Mouse (Mus musculus): ENCODE results near the gene H2afx. TPM values are rescaled to one million over a fixed set of nuclear protein-coding genes. Genes with fewer than 3 reads are reported as not detected.

Gene H2afx
- total and polyA plus RNA-seq, 3 experiments = 36.3 to 488 (median 56.6) TPM

- TF ChIP-seq USF1 (IDR thresholded peaks at IDR 0.05; ENCODE audit: low read depth, low read length) (no peak), RCOR1 (conservative IDR thresholded peaks at IDR 0.05; ENCODE audit: low read depth, low read length) (no peak), ZMIZ1 (IDR thresholded peaks at IDR 0.05; ENCODE audit: low read depth, low read length) (no peak), E2F4 (IDR thresholded peaks at IDR 0.05; ENCODE audit: insufficient replicate concordance, low read depth, low read length) (peak; percentile 93; the same call in 1 of the 2 replicates), POLR2AphosphoS2 (IDR thresholded peaks at IDR 0.05; ENCODE audit: low read depth, low read length) (no peak), SMC3 (IDR thresholded peaks at IDR 0.05; ENCODE audit: low read depth, low read length) (no peak), MAFK (IDR thresholded peaks at IDR 0.05; ENCODE audit: insufficient replicate concordance, low read length) (no peak), CTCF (conservative IDR thresholded peaks at IDR 0.05 in 1 of 2, IDR thresholded peaks at IDR 0.05 in 1 of 2; ENCODE audit: low read depth in 2 of 2, low read length in 2 of 2) (no peak)
Measured at GRCm38 (mm10) chr9:44343781-44344421, 9.4 kb downstream of the H2afx start, which contains the start of gene Hmbs (continued).

- dilution Hi-C loops (cut with MboI; ENCODE audit: extremely low pct_ligation_motif_present, extremely low pct_unique_long_range_greater_than_20kb, low sequenced_read_pairs) = no loop called here
Measured at GRCm38 (mm10) chr9:44345570-44346433, 11.3 kb downstream of the H2afx start.

GRCm38 (mm10) chr9:44347166-44347565 is 12.7 kb downstream of the H2afx start:
- no peak overlapping the region for H3K27ac ChIP-seq (ENCODE audit: insufficient read depth, low read depth)
- in situ Hi-C loops (cut with MboI; ENCODE audit: low pct_ligation_motif_present, low pct_unique_long_range_greater_than_20kb, low sequenced_read_pairs) = no loop called here
- H3K9me3 ChIP-seq (replicated peaks; ENCODE audit: low read length) = peaks cover 3% of the 10 kb centered on the region
- peaks cover 47 to 63% of the 10 kb centered on the region in 2 experiments for H3K36me3 ChIP-seq (replicated peaks in 1 of 2; ENCODE audit: control insufficient read depth in 1 of 2, insufficient read depth in 1 of 2, low read length in 1 of 2)
- H3K27me3 ChIP-seq (replicated peaks) = no peaks in the 10 kb centered on the region
- peaks cover 5% of the 10 kb centered on the region for H3K79me2 ChIP-seq (replicated peaks; ENCODE audit: control insufficient read depth, extremely low read depth, insufficient read depth, poor library complexity, severe bottlenecking)
- TF ChIP-seq ZMIZ1 (IDR thresholded peaks at IDR 0.05; ENCODE audit: low read depth, low read length) (no peak), RAD21 (IDR thresholded peaks at IDR 0.05; ENCODE audit: low read depth, low read length) (no peak), CTCF (conservative IDR thresholded peaks at IDR 0.05 in 1 of 2, IDR thresholded peaks at IDR 0.05 in 1 of 2; ENCODE audit: low read depth in 2 of 2, low read length in 2 of 2) (no peak), IRF4 (IDR thresholded peaks at IDR 0.05; ENCODE audit: low read depth, low read length) (no peak), SIN3A (IDR thresholded peaks at IDR 0.05; ENCODE audit: low read length) (no peak), CHD2 (IDR thresholded peaks at IDR 0.05; ENCODE audit: low read length) (no peak), GABPA (IDR thresholded peaks at IDR 0.05; ENCODE audit: insufficient replicate concordance, low read depth, low read length) (no peak), USF2 (conservative IDR thresholded peaks at IDR 0.05; ENCODE audit: low read depth, low read length) (no peak), MEF2A (IDR thresholded peaks at IDR 0.05; ENCODE audit: borderline replicate concordance, low read depth, low read length) (no peak), E2F4 (IDR thresholded peaks at IDR 0.05; ENCODE audit: insufficient replicate concordance, low read depth, low read length) (no peak), JUN (IDR thresholded peaks at IDR 0.05; ENCODE audit: insufficient read depth, low read depth, low read length) (no peak), UBTF (IDR thresholded peaks at IDR 0.05; ENCODE audit: low read depth, low read length) (no peak), ZNF384 (IDR thresholded peaks at IDR 0.05; ENCODE audit: low read depth, low read length) (no peak), ZKSCAN1 (IDR thresholded peaks at IDR 0.05; ENCODE audit: borderline replicate concordance, low read depth, low read length) (no peak)
- peaks cover 3 to 24% of the 10 kb centered on the region in 2 experiments; a peak in 2 of 4 replicates for H3K4me1 ChIP-seq (ENCODE audit: control insufficient read depth in 1 of 2, insufficient read depth in 2 of 2)
- no peak overlapping the region for H3K4me2 ChIP-seq (ENCODE audit: insufficient read depth, low read depth, poor library complexity, severe bottlenecking)
- dilution Hi-C loops (cut with MboI; ENCODE audit: extremely low pct_ligation_motif_present, extremely low pct_unique_long_range_greater_than_20kb, low sequenced_read_pairs) = no loop called here
- no peak overlapping the region for H3K4me3 ChIP-seq (replicated peaks in 1 of 3; ENCODE audit: low read depth in 2 of 3, low read length in 2 of 3, poor library complexity in 1 of 3)
- no peak for DNase-seq (ENCODE audit: extremely low read depth)
- no peak overlapping the region for H3K9ac ChIP-seq (ENCODE audit: insufficient read depth, low read depth)

More at GRCm38 (mm10) chr9:44345570-44346433, 11.3 kb downstream of the H2afx start:
- Histone ChIP-seq H3K79me2 (replicated peaks; ENCODE audit: control insufficient read depth, extremely low read depth, insufficient read depth, poor library complexity, severe bottlenecking) (peaks cover 5% of the 10 kb centered on the region), H3K4me1 (ENCODE audit: control insufficient read depth in 1 of 2, insufficient read depth in 2 of 2) (peaks cover 4 to 32% of the 10 kb centered on the region in 2 experiments; a peak in 2 of 4 replicates), H3K4me2 (ENCODE audit: insufficient read depth, low read depth, poor library complexity, severe bottlenecking) (no peak overlapping the region), H3K9ac (ENCODE audit: insufficient read depth, low read depth) (no peak overlapping the region), H3K4me3 (replicated peaks in 1 of 3; ENCODE audit: low read depth in 2 of 3, low read length in 2 of 3, poor library complexity in 1 of 3) (no peak overlapping the region), H3K27me3 (replicated peaks) (no peaks in the 10 kb centered on the region), H3K9me3 (replicated peaks; ENCODE audit: low read length) (peaks cover 3% of the 10 kb centered on the region), H3K27ac (ENCODE audit: insufficient read depth, low read depth) (no peak overlapping the region), H3K36me3 (replicated peaks in 1 of 2; ENCODE audit: control insufficient read depth in 1 of 2, insufficient read depth in 1 of 2, low read length in 1 of 2) (peaks cover 43 to 64% of the 10 kb centered on the region in 2 experiments)
- DNase-seq (ENCODE audit: extremely low read depth) = no peak
- in situ Hi-C loops (cut with MboI; ENCODE audit: low pct_ligation_motif_present, low pct_unique_long_range_greater_than_20kb, low sequenced_read_pairs) = no loop called here
- TF ChIP-seq BHLHE40 (IDR thresholded peaks at IDR 0.05; ENCODE audit: low read depth, low read length) = no peak
- TF ChIP-seq MXI1 (IDR thresholded peaks at IDR 0.05; ENCODE audit: low read depth, low read length) = no peak
- TF ChIP-seq TBP (conservative IDR thresholded peaks at IDR 0.05; ENCODE audit: low read depth, low read length) = no peak
- TF ChIP-seq CTCF (conservative IDR thresholded peaks at IDR 0.05 in 1 of 2, IDR thresholded peaks at IDR 0.05 in 1 of 2; ENCODE audit: low read depth in 2 of 2, low read length in 2 of 2) = no peak
- no peak for TF ChIP-seq USF1 (IDR thresholded peaks at IDR 0.05; ENCODE audit: low read depth, low read length)

All from CH12.LX (cell line).